Mouse (Mus musculus) C2C12 (cell line): Measurements from ENCODE around the gene Atp5s.

Source experiments
- CEBPB ChIP-seq: IDR thresholded peaks from one replicate; pipeline ENCODE4 v1.6.1; 2011; ENCODE audit warnings: low read depth, mild to moderate bottlenecking, control low read depth, moderate library complexity
- CTCF ChIP-seq: IDR thresholded peaks from one replicate; pipeline ENCODE4 v1.5.1; 2011; ENCODE audit not compliant: control insufficient read depth, insufficient read depth, insufficient read length
- FOSL1 ChIP-seq: IDR thresholded peaks from one replicate; pipeline ENCODE4 v1.8.0; 2011; ENCODE audit warnings: mild to moderate bottlenecking, low read length; ENCODE audit not compliant: poor library complexity, insufficient read depth, severe bottlenecking
- MAX ChIP-seq: IDR thresholded peaks from one replicate; pipeline ENCODE4 v1.6.1; 2011; ENCODE audit warnings: mild to moderate bottlenecking, control low read depth
- MYOG ChIP-seq: IDR thresholded peaks from one replicate; pipeline ENCODE4 v1.6.1; 2011; ENCODE audit not compliant: control insufficient read depth, insufficient read length; ENCODE audit errors: extremely low read depth
- USF1 ChIP-seq: IDR thresholded peaks from one replicate; pipeline ENCODE4 v1.6.1; 2011; ENCODE audit warnings: low read depth, mild to moderate bottlenecking, control low read depth, moderate library complexity

DNA sequence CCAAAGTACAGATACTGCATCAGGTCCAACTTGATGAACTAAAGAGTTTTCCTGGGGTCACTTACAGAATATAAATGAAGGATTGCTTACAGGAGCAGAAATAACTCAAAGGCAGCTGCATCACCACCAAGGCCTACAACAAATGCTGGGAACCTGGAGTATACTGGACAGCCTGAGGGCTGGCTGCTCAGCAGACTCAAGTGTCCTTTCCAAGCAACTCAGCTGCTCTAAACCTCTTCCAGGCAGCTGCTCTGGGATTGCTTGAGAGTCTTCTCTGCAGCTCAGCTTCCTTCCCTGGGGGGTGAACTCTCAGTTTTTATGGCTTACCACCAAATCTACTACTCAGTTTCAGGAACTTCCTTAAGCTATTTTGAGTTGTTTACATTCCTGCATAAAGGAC, 35.7 kb upstream of the Atp5s start:
- TF ChIP-seq USF1: no peak
- no peak for TF ChIP-seq CTCF
- no peak for TF ChIP-seq MAX
- no peak for TF ChIP-seq MYOG
- TF ChIP-seq FOSL1: no peak
- TF ChIP-seq CEBPB: no peak
